Mouse (Mus musculus): ENCODE data around the gene Ppp1r11. TPM values are rescaled to one million over a fixed set of nuclear protein-coding genes. Genes with fewer than 3 reads are reported as not detected.

Gene Ppp1r11
- 78.5 and 84.7 TPM in 2 replicates for polyA plus RNA-seq (2014; fragmentation: Nextera tagmentation; extraction: Ambion mirVana)

DNA sequence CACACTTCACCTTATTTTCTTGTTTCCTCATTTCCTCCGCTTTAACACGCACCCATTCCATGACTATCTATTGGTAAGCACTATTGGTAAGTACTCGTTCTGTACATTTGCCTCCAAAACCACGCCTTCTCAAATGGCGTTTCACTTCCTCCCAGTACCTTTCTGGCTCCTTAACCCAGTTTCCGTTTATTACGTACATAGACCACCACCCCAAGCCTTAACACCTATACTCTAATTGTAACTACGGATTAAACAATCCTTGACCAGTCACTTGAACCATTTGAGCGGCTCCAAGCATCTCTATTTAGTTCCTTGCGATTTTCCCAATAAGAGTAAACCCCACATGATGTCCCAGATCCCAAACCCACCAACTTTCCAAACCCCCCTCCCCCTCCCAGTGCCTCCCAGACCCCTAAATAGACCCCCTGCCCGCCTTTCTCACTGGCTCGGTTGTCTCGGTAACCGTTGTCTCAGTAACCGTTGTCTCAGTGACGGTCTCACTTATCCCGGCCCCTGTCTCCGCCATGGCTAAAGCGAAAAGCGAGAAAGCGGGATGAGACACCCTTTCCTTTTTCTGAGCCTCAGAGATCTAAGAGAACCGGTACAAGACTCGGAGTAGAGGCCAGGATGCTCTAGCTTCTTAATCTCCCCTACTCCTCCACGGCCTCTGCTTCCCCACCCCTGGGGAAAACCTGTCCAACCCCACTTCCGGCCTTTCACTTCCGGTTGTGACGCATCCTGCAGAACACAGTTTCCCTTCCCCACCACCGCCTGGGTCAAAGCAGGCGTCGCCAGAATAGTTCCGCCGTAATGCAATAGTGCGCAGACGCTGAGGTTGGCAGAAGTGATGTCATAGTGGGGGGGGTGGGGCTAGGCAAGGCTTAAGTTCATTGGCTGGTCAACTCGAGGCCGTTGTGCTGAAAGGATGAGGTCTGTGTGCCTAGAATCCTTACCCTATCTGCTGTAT is at the start of gene Ppp1r11:
Ppp1r11 (minus strand) TSS at position 761 of the 967 bp plus-strand sequence.
- WGBS = 2% methylated on average over 36 of the region's 36 CpGs
- peak within 1 kb of the TSS; percentile 73 for H3K9ac ChIP-seq (ENCODE audit: low read depth, low read length)
- peaks cover 7% of the 10 kb centered on the region; the same call in 1 of the 2 replicates for H3K36me3 ChIP-seq (ENCODE audit: control insufficient read depth, insufficient read depth, low read length)
- H3K4me1 ChIP-seq (replicated peaks; ENCODE audit: control insufficient read depth, insufficient read depth, low read length) = no peaks in the 10 kb centered on the region
- no peaks in the 10 kb centered on the region for H3K9me3 ChIP-seq (ENCODE audit: control insufficient read depth, low read length)
- ATAC-seq (replicated peaks; ENCODE audit: low FRiP score) (peak; percentile 95), DNase-seq (ENCODE audit: low spot score) (peak; percentile 90)
- H3K27me3 ChIP-seq (replicated peaks; ENCODE audit: control insufficient read depth, insufficient read depth, low read length) = peaks cover 22% of the 10 kb centered on the region
- peak within 1 kb of the TSS; percentile 66 for H3K4me2 ChIP-seq
- peak within 1 kb of the TSS; percentile 43 for H3K27ac ChIP-seq (ENCODE audit: low read depth, low read length)
- H3K4me3 ChIP-seq (ENCODE audit: low read depth, low read length) = peak within 1 kb of the TSS; percentile 86

- WGBS = 87% methylated on average over 7 of the region's 7 CpGs
- DNase-seq (ENCODE audit: low spot score) = no peak
- Histone ChIP-seq H3K36me3 (ENCODE audit: control insufficient read depth, insufficient read depth, low read length) (no peaks in the 10 kb centered on the region), H3K9ac (ENCODE audit: low read depth, low read length) (no peak within 1 kb of the TSS), H3K9me3 (ENCODE audit: control insufficient read depth, low read length) (no peaks in the 10 kb centered on the region), H3K27me3 (replicated peaks; ENCODE audit: control insufficient read depth, insufficient read depth, low read length) (peaks cover 9% of the 10 kb centered on the region), H3K4me1 (replicated peaks; ENCODE audit: control insufficient read depth, insufficient read depth, low read length) (no peaks in the 10 kb centered on the region), H3K27ac (ENCODE audit: low read depth, low read length) (no peak within 1 kb of the TSS), H3K4me2 (no peak within 1 kb of the TSS), H3K4me3 (ENCODE audit: low read depth, low read length) (no peak within 1 kb of the TSS)
- no peak for ATAC-seq (replicated peaks; ENCODE audit: low FRiP score)
Observed at GRCm38 (mm10) chr17:37000863-37001262, 49.3 kb upstream of the Ppp1r11 start, which contains the start of gene Zfp57. TSS of gene Zfp57 (plus strand) at chr17:37001163.

- Histone ChIP-seq H3K4me2 (no peak overlapping the region), H3K36me3 (ENCODE audit: control insufficient read depth, insufficient read depth, low read length) (no peaks in the 10 kb centered on the region), H3K27me3 (replicated peaks; ENCODE audit: control insufficient read depth, insufficient read depth, low read length) (peaks cover 9% of the 10 kb centered on the region), H3K27ac (ENCODE audit: low read depth, low read length) (no peak overlapping the region), H3K9me3 (ENCODE audit: control insufficient read depth, low read length) (no peaks in the 10 kb centered on the region), H3K4me3 (ENCODE audit: low read depth, low read length) (no peak overlapping the region), H3K4me1 (replicated peaks; ENCODE audit: control insufficient read depth, insufficient read depth, low read length) (no peaks in the 10 kb centered on the region), H3K9ac (ENCODE audit: low read depth, low read length) (no peak overlapping the region)
- DNase-seq (ENCODE audit: low spot score) (no peak), ATAC-seq (replicated peaks; ENCODE audit: low FRiP score) (no peak)
- WGBS = 79% methylated on average over 2 of the region's 2 CpGs
Observed at GRCm38 (mm10) chr17:36998477-36998876, 46.9 kb upstream of the Ppp1r11 start.

- Histone ChIP-seq H3K27ac (ENCODE audit: low read depth, low read length) (no peak overlapping the region), H3K4me2 (no peak overlapping the region), H3K27me3 (replicated peaks; ENCODE audit: control insufficient read depth, insufficient read depth, low read length) (no peaks in the 10 kb centered on the region), H3K36me3 (ENCODE audit: control insufficient read depth, insufficient read depth, low read length) (no peaks in the 10 kb centered on the region), H3K4me1 (replicated peaks; ENCODE audit: control insufficient read depth, insufficient read depth, low read length) (no peaks in the 10 kb centered on the region), H3K4me3 (ENCODE audit: low read depth, low read length) (no peak overlapping the region), H3K9ac (ENCODE audit: low read depth, low read length) (no peak overlapping the region), H3K9me3 (ENCODE audit: control insufficient read depth, low read length) (no peaks in the 10 kb centered on the region)
- WGBS = 26% methylated on average over 7 of the region's 7 CpGs
- ATAC-seq (replicated peaks; ENCODE audit: low FRiP score) (no peak), DNase-seq (ENCODE audit: low spot score) (peak; percentile 57)
Observed at GRCm38 (mm10) chr17:36997033-36997735, 45.6 kb upstream of the Ppp1r11 start.

- H3K9me3 ChIP-seq (ENCODE audit: control insufficient read depth, low read length) = no peaks in the 10 kb centered on the region
- no peaks in the 10 kb centered on the region for H3K27me3 ChIP-seq (replicated peaks; ENCODE audit: control insufficient read depth, insufficient read depth, low read length)
- H3K4me3 ChIP-seq (ENCODE audit: low read depth, low read length) = no peak overlapping the region
- ATAC-seq (replicated peaks; ENCODE audit: low FRiP score) (no peak), DNase-seq (ENCODE audit: low spot score) (no peak)
- H3K4me2 ChIP-seq = no peak overlapping the region
- H3K4me1 ChIP-seq (replicated peaks; ENCODE audit: control insufficient read depth, insufficient read depth, low read length) = no peaks in the 10 kb centered on the region
- H3K27ac ChIP-seq (ENCODE audit: low read depth, low read length) = no peak overlapping the region
- WGBS = 71% methylated on average over 3 of the region's 3 CpGs
- no peak overlapping the region for H3K9ac ChIP-seq (ENCODE audit: low read depth, low read length)
- H3K36me3 ChIP-seq (ENCODE audit: control insufficient read depth, insufficient read depth, low read length) = no peaks in the 10 kb centered on the region
Observed at GRCm38 (mm10) chr17:36995448-36995847, 43.9 kb upstream of the Ppp1r11 start.

DNA sequence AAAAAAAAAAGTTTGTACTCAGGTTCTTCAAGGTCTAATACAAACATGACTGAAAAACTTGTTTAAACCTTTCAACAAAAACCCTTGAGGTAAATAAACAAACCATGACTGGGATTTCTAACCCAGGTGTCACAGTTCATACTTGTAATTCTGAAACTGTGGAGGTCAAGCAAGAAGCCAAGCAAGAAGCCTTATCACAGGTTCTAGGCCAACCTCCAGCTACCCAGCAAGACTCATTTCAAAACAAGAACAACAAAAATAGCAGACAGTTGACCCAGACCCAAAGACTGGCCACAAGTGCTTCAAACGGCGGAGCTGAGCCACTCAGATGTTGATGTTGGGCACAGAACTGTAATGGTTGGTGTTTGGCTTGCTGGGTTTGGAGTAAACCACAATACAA is 43.0 kb upstream of the Ppp1r11 start:
- H3K4me1 ChIP-seq (replicated peaks; ENCODE audit: control insufficient read depth, insufficient read depth, low read length) = no peaks in the 10 kb centered on the region
- H3K27me3 ChIP-seq (replicated peaks; ENCODE audit: control insufficient read depth, insufficient read depth, low read length) = peaks cover 1% of the 10 kb centered on the region
- H3K9me3 ChIP-seq (ENCODE audit: control insufficient read depth, low read length) = no peaks in the 10 kb centered on the region
- DNase-seq (ENCODE audit: low spot score) (no peak), ATAC-seq (replicated peaks; ENCODE audit: low FRiP score) (no peak)
- 73% methylated on average over 2 of the region's 2 CpGs for WGBS
- H3K36me3 ChIP-seq (ENCODE audit: control insufficient read depth, insufficient read depth, low read length) = no peaks in the 10 kb centered on the region
- no peak overlapping the region for H3K9ac ChIP-seq (ENCODE audit: low read depth, low read length)
- no peak overlapping the region for H3K27ac ChIP-seq (ENCODE audit: low read depth, low read length)
- no peak overlapping the region for H3K4me3 ChIP-seq (ENCODE audit: low read depth, low read length)
- no peak overlapping the region for H3K4me2 ChIP-seq

DNA sequence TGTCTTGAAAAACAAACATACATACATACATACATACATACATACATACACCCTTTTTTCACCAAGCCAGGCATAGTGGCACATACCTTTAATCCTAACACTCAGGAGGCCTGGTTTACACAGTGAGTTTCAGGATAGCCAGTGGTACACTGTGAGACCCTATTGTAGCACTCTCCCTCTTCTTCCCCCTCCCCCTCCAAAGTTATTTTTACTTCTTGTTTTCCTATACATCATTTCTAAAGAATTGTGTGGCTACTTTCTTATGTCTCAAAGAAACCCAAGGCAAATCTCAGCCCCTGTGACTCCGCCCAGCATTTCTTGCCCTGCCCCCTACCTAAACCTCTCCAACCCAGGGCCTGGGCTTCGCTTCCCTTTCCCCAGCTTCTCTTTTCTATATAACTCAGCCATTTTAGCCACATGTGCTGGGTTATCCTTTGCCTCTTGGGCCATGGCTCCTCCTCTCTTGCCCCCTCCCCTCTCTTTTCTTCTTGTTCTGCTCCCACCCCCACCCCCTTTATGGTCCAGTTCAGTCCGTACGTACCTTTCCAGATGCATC is 42.3 kb upstream of the Ppp1r11 start:
- 86% methylated on average over 4 of the region's 4 CpGs for WGBS
- no peaks in the 10 kb centered on the region for H3K9me3 ChIP-seq (ENCODE audit: control insufficient read depth, low read length)
- no peak for ATAC-seq (replicated peaks; ENCODE audit: low FRiP score)
- H3K27ac ChIP-seq (ENCODE audit: low read depth, low read length) = no peak overlapping the region
- H3K4me2 ChIP-seq = no peak overlapping the region
- no peak overlapping the region for H3K4me3 ChIP-seq (ENCODE audit: low read depth, low read length)
- no peaks in the 10 kb centered on the region for H3K36me3 ChIP-seq (ENCODE audit: control insufficient read depth, insufficient read depth, low read length)
- no peak overlapping the region for H3K9ac ChIP-seq (ENCODE audit: low read depth, low read length)
- no peak for DNase-seq (ENCODE audit: low spot score)
- no peaks in the 10 kb centered on the region for H3K4me1 ChIP-seq (replicated peaks; ENCODE audit: control insufficient read depth, insufficient read depth, low read length)
- H3K27me3 ChIP-seq (replicated peaks; ENCODE audit: control insufficient read depth, insufficient read depth, low read length) = peaks cover 8% of the 10 kb centered on the region

DNA sequence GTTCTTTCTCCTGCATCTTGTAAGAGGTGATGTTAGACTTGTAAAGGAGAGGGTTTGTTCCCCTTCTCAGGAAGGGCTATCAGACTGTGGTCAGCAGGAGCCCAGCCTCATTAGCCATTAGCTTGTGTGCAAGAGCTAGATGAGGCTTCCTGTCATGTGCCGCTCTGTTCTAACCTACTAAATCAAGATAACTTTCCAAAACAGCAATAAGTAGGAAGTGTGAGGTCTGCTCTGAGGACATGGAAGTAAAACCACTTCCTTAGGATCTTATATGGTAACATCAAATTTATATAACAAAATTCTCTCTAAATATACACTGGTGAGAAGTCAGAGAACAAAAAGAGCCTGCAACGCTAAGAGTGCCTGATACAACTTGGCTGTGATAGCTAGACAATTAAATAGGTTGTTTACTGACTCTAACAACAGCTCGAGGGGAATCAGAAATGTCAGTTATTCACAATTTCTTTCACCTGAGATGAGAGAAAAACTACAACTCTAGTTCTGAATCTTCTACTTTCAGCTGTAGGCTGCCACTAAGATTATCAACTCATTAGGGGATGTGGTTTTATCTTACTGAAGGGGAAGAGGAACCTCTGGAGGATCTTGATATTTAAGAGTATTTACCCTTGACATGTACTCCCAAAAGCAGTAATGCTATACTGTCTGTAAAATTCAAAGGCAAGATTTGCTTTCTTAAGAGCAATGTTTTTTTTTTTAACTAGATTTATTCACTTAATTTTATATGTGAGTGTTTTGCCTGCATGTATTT is 41.0 kb upstream of the Ppp1r11 start:
- ATAC-seq (replicated peaks; ENCODE audit: low FRiP score) (no peak), DNase-seq (ENCODE audit: low spot score) (no peak)
- Histone ChIP-seq H3K27me3 (replicated peaks; ENCODE audit: control insufficient read depth, insufficient read depth, low read length) (peaks cover 21% of the 10 kb centered on the region), H3K4me1 (replicated peaks; ENCODE audit: control insufficient read depth, insufficient read depth, low read length) (no peaks in the 10 kb centered on the region), H3K9me3 (ENCODE audit: control insufficient read depth, low read length) (no peaks in the 10 kb centered on the region), H3K9ac (ENCODE audit: low read depth, low read length) (no peak overlapping the region), H3K4me3 (ENCODE audit: low read depth, low read length) (no peak overlapping the region), H3K27ac (ENCODE audit: low read depth, low read length) (no peak overlapping the region), H3K36me3 (ENCODE audit: control insufficient read depth, insufficient read depth, low read length) (no peaks in the 10 kb centered on the region), H3K4me2 (no peak overlapping the region)
- WGBS = 40% methylated on average over 3 of the region's 3 CpGs
